In genomic region chr4:148813247-148813646, GRCm38 (mm10) we compare ENCODE assay signal across 13 mouse cellular contexts. TPM values are rescaled to one million over a fixed set of nuclear protein-coding genes. Genes with fewer than 3 reads are reported as not detected.
DNase-seq lines count a peak whose midpoint lies in the region; ATAC-seq lines count a peak whose summit lies in the region.
"Had no signal": no experiment of that assay in that cellular context is flagged by ENCODE, and none has a peak within 500 bp of the region (broad histone marks: within the 10 kb centered on the region; RNA-seq: fewer than 3 reads in every experiment).

No protein-coding gene starts in this region.

- 0 out of 2 replicates have a peak overlapping the region, but pooled peaks have one; percentile 24 for H3K9ac ChIP-seq in embryonic facial prominence, embryonic 12.5 days
- H3K9ac ChIP-seq in heart, embryonic 15.5 days: no peak overlapping the region
- peak overlapping the region; percentile 55 for H3K9ac ChIP-seq in neural tube, embryonic 13.5 days
- H3K9ac ChIP-seq: liver, embryonic 15.5 days had no signal

- 85% methylated on average over 6 of the region's 6 CpGs for WGBS in embryonic facial prominence, embryonic 12.5 days
- 85% methylated on average over 6 of the region's 6 CpGs for whole genome bisulfite sequencing in embryonic facial prominence, embryonic 10.5 days
- WGBS in heart, embryonic 15.5 days: 75% methylated on average over 6 of the region's 6 CpGs
- 58% methylated on average over 6 of the region's 6 CpGs for WGBS in neural tube, embryonic 13.5 days

- H3K4me2 ChIP-seq in embryonic facial prominence, embryonic 12.5 days (replicated peaks): no peak overlapping the region
- H3K4me2 ChIP-seq in heart, embryonic 15.5 days: peak overlapping the region; percentile 13; the same call in 1 of the 2 replicates
- peak overlapping the region; percentile 86 for H3K4me2 ChIP-seq in neural tube, embryonic 13.5 days
- H3K4me2 ChIP-seq: liver, embryonic 15.5 days had no signal

- no peak overlapping the region for H3K4me3 ChIP-seq in embryonic facial prominence, embryonic 12.5 days
- H3K4me3 ChIP-seq in embryonic facial prominence, embryonic 10.5 days: no peak overlapping the region
- no peak overlapping the region for H3K4me3 ChIP-seq in heart, embryonic 15.5 days
- no peak overlapping the region for H3K4me3 ChIP-seq in neural tube, embryonic 13.5 days
- H3K4me3 ChIP-seq: liver, embryonic 15.5 days had no signal

- peaks cover 4% of the 10 kb centered on the region; the same call in 1 of the 2 replicates for H3K4me1 ChIP-seq in embryonic facial prominence, embryonic 12.5 days
- peaks cover 72% of the 10 kb centered on the region for H3K4me1 ChIP-seq in embryonic facial prominence, embryonic 10.5 days
- H3K4me1 ChIP-seq in heart, embryonic 15.5 days (replicated peaks): peaks cover 89% of the 10 kb centered on the region
- peaks cover 93% of the 10 kb centered on the region for H3K4me1 ChIP-seq in neural tube, embryonic 13.5 days (replicated peaks)
- H3K4me1 ChIP-seq: liver, embryonic 15.5 days had no signal

- H3K36me3 ChIP-seq in embryonic facial prominence, embryonic 12.5 days: no peaks in the 10 kb centered on the region
- H3K36me3 ChIP-seq in embryonic facial prominence, embryonic 10.5 days (replicated peaks): no peaks in the 10 kb centered on the region
- H3K36me3 ChIP-seq in heart, embryonic 15.5 days: no peaks in the 10 kb centered on the region
- H3K36me3 ChIP-seq in neural tube, embryonic 13.5 days: no peaks in the 10 kb centered on the region
- H3K36me3 ChIP-seq: liver, embryonic 15.5 days had no signal

- DNase-seq in embryonic facial prominence, embryonic 10.5 days (ENCODE audit: low spot score): no peak
- DNase-seq in heart, postnatal 36 days: no peak
- DNase-seq in left cerebral cortex, postnatal 4 days: peak; percentile 77
- no peak for DNase-seq in left cerebral cortex, adult 8-10 months (ENCODE audit: low spot score in 2 of 2)
- DNase-seq: adrenal gland, adult 2 months; thymus, postnatal 25 days had no signal

- intact Hi-C loops in heart, postnatal 36 days (cut with DNase I): loop anchor here (10.0 kb wide), 1 partner anchor 52 kb away; no protein-coding TSS in a partner anchor
- intact Hi-C loops in left cerebral cortex, postnatal 4 days (cut with DNase I): no loop called here

- no peak overlapping the region for H3K27ac ChIP-seq in embryonic facial prominence, embryonic 12.5 days
- H3K27ac ChIP-seq in embryonic facial prominence, embryonic 10.5 days (replicated peaks): no peak overlapping the region
- H3K27ac ChIP-seq in heart, embryonic 15.5 days: no peak overlapping the region
- H3K27ac ChIP-seq in neural tube, embryonic 13.5 days (replicated peaks): no peak overlapping the region; the same call in 1 of the 2 replicates
- H3K27ac ChIP-seq: liver, embryonic 15.5 days had no signal

- ATAC-seq in embryonic facial prominence, embryonic 12.5 days (ENCODE audit: insufficient number of reproducible peaks, insufficient read depth, low FRiP score, low TSS enrichment): no peak
- ATAC-seq in heart, embryonic 15.5 days (replicated peaks; ENCODE audit: insufficient number of reproducible peaks, insufficient read depth, low FRiP score, low read depth): no peak
- no peak for ATAC-seq in neural tube, embryonic 13.5 days (ENCODE audit: low read depth)
- ATAC-seq: intestine, embryonic 16.5 days; lung, postnatal 0 days; midbrain, embryonic 16.5 days had no signal

- no peaks in the 10 kb centered on the region for H3K9me3 ChIP-seq in embryonic facial prominence, embryonic 12.5 days
- H3K9me3 ChIP-seq in embryonic facial prominence, embryonic 10.5 days: no peaks in the 10 kb centered on the region
- H3K9me3 ChIP-seq in heart, embryonic 15.5 days (replicated peaks): no peaks in the 10 kb centered on the region
- no peaks in the 10 kb centered on the region for H3K9me3 ChIP-seq in neural tube, embryonic 13.5 days
- H3K9me3 ChIP-seq: liver, embryonic 15.5 days had no signal

- peaks cover 87% of the 10 kb centered on the region for H3K27me3 ChIP-seq in embryonic facial prominence, embryonic 12.5 days
- H3K27me3 ChIP-seq in embryonic facial prominence, embryonic 10.5 days (replicated peaks; ENCODE audit: low read depth, poor library complexity, severe bottlenecking): peaks cover 99% of the 10 kb centered on the region
- H3K27me3 ChIP-seq in heart, embryonic 15.5 days: peaks cover 16% of the 10 kb centered on the region
- peaks cover 97% of the 10 kb centered on the region for H3K27me3 ChIP-seq in neural tube, embryonic 13.5 days

RNA-seq across cellular contexts. Expression of gene Casz1, which starts 9.0 kb away (rescaled TPM):
- 4.5 and 4.6 TPM in 2 replicates for polyA plus RNA-seq in embryonic facial prominence, embryonic 12.5 days (2016; fragmentation: Nextera tagmentation; extraction: Ambion mirVana)
- polyA plus RNA-seq in embryonic facial prominence, embryonic 10.5 days (2016; fragmentation: Nextera tagmentation; extraction: Ambion mirVana): 3.7 and 3.9 TPM in 2 replicates
- 20.7 and 22.6 TPM in 2 replicates for polyA plus RNA-seq in heart, embryonic 15.5 days (2015; fragmentation: Nextera tagmentation; extraction: Ambion mirVana)
- 10 to 100 TPM; 38.7 to 45.3 TPM for total RNA-seq in heart, postnatal 36 days (2021)
- total RNA-seq in left cerebral cortex, postnatal 4 days (2021): 1 to 10 TPM; 1.1 to 2.4 TPM
- 1 to 10 TPM; 1.2 to 2.4 (median 1.7) TPM for total RNA-seq in left cerebral cortex, adult 8-10 months (2022)
- 16.2 and 17.3 TPM in 2 replicates for polyA plus RNA-seq in neural tube, embryonic 13.5 days (2015; fragmentation: Nextera tagmentation; extraction: Ambion mirVana)
